Mouse (Mus musculus): ENCODE measurements around the gene Dhcr24.

- no peak for TF ChIP-seq CTCF (IDR thresholded peaks at IDR 0.05; ENCODE audit: low read depth)
- no peak for TF ChIP-seq EP300 (IDR thresholded peaks at IDR 0.05; ENCODE audit: low read depth)
Measured at GRCm38 (mm10) chr4:106542211-106542610, 18.6 kb upstream of the Dhcr24 start.

Data from liver, embryonic 14.5 days (tissue).